Mouse (Mus musculus): ENCODE results near the gene Cdc42bpa.

DNA sequence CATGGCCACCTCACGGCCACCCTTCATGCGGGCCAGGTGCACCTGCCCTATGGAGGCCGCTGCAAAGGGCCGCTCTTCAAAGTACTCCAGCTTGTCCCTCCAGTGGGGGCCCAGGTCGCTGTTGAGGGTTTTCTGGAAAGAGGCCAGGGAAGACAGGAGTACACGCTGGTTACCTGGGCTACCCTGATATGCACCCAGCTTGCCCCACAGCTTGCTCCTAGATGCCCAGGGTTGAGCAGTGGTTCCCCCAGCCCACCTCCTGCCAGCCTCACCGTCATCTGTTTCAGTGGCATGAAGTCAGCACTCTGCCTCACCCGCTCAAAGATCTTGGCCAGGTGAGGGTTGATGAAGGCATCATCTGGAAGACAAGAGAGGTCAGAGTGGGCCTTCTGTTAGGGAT, 209.8 kb downstream of the Cdc42bpa start:
- TF ChIP-seq POLR2A (IDR thresholded peaks at IDR 0.05; ENCODE audit: insufficient read depth, low read depth, low read length) (no peak), CTCF (IDR thresholded peaks at IDR 0.05; ENCODE audit: insufficient read depth, low read depth, low read length) (no peak)

Measured in olfactory bulb, adult 2 months (tissue).